Mouse (Mus musculus) kidney, postnatal 36 days (tissue): ENCODE results near the gene Zfhx3.
A peak's percentile ranks its signal among the peaks of the same experiment; 100 is the strongest.

Experiments used
- DNase-seq, 2 experiments: peaks; one replicate each; pipeline ENCODE4 v3.0.0; 2021 to 2022; ENCODE audit warnings: mixed read lengths in 2 of 2

The Zfhx3 gene

DNA sequence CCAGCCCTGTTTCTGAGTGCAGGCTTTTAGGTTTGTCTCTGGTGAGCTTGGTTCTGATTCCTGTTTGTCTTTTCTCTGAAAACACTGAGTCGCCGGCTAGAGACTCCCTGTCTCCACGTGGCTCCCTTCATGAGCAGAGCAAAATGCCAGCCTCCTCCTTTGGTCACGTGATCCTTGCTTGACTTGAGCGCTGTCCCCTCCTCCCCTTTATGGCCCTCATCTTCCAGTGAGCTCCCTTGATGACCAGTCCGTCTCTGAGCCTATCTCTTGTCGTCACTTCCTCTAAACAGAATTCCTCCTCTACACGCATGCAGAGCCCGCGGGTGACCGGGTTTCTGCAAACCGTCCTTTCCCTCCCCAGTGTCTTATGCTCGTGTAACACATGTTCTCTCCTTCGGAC, 958.8 kb downstream of the Zfhx3 start:
- DNase-seq, result no peak

DNA sequence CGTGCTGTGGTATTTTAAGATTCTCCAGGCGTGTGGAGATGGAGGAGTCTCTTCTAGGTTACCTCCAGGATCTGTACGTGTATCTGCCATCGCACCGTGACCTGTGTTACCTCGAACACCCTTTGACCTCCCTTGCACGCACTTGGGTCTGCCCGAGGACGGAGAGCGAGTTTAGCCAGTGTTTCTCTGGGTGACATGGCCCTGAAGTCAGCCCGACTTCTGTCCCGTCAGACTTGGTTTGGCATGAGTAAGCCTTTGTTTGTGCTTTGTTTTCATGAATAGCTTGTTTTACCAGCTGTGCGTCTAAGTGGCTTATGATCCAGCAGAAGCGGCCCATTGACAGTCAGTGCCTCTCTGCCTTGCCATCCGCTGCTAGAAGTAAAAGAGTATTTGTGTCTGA, 961.1 kb downstream of the Zfhx3 start:
- no peak for DNase-seq

DNA sequence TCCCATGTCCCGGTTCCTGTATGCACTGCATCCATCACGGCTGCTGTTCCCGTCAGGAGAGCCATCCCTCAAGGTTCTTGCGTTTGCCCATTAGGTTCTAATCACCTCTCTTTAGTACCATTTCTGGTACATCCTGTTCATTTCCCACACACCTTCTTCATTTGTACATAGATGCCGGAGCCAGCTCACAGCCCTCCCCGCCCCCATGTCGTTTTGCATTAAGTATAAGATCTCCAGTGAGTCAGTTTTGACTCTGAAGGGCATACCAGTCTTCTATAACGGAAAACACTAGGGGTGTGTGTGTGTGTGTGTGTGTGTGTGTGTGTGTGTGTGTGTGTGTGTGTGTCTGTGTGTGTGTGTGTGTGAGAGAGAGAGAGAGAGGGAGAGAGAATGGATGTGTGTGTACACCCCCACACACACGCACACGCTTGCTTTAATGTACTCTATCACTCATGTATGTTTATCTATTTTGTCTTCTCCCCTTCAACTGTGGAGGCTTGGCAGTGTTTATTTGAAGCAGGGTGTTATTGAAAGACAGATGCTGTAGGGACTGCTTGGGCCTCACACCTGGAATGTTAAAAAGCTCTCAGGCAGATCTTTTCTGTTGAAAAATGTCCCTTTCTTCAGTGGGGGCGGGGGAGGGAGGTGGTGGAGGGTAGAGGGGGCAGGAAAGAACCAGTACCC, 962.0 kb downstream of the Zfhx3 start:
- no peak for DNase-seq

DNA sequence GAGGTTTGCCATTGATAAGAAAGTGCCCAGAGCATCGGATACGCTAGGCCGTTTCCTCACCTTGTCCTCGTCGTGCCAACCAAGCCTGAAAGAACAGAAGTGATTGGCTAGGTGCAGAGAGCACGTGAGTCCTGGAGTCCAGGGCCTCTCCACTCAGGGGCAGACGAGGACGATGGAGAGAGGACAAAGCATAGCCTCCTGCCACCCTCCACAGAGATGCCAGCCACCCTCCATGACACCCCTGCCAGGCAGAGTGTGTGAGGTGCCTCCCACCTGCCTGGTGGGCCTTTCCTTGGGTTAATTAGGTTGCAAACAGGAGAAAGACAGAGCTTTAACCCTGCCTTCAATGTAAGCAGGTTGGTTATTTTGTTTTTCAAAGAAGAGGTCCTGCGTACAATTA, 965.6 kb downstream of the Zfhx3 start:
- DNase-seq, result no peak

DNA sequence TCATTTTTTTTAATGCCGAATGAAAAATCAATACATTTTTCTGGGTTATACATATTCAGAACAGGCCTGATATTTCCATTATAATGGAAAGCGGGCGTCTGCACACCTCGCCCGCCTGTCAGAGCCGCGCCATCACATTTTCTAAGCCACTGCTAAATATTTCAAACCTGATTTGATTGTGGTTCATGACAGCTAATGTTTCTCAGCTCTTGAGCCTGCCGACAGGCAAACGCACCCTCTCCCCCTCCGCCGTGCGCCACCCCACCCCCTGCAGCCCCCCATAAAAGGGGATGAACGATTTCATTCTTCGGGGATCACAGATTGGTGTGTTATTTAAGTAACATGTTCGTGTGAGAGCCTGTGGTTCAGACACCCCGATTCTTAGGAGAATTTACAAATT, 966.1 kb downstream of the Zfhx3 start:
- no peak for DNase-seq

DNA sequence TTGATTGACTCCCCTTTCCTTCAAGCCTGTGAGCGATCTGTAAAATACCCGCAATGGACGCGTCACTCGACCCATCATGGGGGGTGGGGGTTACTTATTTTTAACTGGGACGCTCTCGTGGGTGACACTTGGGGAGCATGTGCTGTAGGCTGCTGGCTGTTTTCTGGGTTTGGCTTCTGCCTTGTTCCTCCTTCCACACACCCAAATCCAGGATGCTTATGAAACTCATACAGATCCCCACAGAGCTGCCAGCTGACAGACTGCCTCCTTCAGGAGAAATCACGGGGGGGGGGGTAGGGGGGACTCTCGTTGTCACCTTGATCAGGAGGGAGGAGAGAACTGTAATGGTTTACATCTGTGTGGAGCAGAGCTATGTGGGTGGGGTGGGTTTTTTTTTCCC, 966.6 kb downstream of the Zfhx3 start:
- no peak for DNase-seq

DNA sequence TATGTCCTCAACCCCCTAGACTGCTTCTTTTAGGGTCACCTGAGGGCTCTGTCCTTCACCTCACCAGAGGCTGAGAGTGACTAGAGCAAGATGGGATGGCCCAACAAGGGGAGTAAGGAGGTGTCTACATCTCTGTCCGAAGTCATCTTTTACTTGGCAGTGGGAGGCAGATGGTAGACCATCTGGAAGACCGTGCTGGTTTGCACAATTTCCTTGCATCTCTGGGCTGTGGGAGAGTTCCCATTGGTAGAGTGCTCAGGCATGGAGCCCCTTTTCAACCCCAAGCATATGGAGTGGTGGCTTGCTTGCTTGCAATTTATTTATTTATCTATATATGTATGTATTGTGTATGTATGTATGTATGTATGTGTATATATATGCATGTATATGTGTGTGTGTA, 967.0 kb downstream of the Zfhx3 start:
- no peak for DNase-seq

DNA sequence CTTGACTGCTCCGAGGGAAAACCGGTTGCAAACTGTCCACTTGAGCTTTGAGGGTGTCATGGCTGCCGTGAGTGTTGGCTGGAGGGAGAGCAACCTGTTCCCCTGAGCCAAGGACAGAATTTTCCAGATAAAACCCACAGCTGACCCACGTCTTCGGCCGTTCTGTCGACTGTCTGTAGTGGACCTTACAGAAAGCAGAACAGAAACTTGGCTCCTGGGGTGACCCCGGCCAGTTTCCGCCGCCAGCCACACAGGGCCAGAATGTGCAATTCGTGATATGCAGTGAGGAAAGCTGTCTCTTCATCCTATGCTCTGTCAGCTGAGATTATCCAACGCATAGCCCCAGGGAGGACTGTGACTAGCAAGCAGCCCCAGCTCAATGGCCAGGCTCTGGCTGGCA, 968.4 kb downstream of the Zfhx3 start:
- DNase-seq, result peak in 1 of 2 experiments; percentile 19

DNA sequence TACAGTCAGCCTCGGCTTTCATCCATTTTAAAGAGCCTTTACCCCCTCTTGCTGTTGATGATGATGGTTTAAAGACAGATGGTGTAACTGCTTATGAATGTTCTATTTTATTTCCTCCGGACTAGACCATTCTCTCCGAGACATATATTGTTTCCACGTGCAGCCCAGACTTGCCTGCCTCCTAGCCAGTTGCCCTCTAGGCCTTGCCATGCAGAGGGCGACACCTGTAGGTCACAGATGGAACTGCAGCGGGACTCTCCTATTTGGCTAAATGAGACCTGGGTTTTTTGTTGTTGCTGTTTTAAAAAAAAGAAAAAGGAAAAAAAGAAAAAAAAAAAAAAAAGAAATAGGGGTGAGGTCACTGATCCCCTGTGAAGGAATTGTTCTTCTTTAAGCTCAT, 969.1 kb downstream of the Zfhx3 start:
- peak; percentile 86 to 94 for DNase-seq

DNA sequence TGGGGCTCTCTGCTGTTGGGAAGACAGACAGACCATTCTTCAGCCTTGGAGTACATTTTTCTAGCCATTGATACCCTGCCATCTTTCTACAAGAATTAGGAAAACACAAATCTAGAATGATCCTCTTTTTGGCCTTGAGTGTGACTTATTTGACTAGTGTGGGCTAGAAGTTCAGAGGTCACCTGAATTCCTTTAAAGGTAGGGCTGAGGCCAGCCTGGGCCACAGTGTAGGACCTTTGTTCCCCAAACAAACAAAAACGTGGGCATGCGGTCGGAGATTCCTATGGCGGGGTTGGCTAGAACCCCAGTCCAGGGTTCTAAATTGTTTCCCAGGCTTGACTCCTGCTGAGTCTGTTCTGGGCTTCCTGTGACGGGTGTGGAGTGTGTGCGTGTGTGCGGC, 970.6 kb downstream of the Zfhx3 start:
- DNase-seq, result no peak

DNA sequence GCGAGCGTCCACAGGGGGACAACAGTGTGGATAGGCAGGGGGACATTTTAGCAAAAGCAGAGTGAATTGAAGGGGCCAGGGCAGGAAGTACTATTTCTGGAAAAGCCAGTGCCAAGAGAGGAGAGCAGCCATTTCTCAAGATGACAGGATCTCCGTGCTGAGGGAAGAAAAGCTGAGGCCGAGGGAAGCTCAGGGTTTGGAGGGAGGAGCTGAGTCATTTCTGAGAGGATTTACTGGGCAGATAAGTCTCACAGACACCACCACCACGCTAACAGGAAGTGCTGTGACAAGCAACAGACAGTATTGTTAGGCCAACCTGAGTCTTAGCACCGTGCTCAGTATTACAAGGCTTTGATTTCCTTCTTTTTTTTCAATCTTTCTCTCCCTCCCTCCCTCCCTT, 973.0 kb downstream of the Zfhx3 start:
- DNase-seq, result peak; percentile 30 to 55

DNA sequence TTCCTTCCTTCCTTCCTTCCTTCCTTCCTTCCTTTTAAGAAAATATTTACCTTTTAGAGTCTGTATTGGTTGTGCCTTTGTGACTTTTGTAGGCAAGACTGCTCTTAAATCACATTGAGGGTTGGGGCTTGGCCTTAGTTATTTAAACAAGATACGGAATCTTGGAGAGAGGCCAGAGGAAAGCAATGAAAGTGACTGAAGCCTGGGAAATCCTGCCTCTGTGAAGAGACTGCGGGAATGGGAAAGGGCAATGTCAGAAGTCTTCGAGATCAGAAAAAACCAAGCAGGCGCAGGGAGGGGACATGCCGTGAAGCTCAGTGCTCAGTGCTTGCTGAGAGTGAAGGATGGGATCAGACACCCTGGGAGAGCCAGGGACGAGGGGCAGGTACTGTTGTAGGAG, 973.4 kb downstream of the Zfhx3 start:
- DNase-seq, result peak; percentile 15 to 66

DNA sequence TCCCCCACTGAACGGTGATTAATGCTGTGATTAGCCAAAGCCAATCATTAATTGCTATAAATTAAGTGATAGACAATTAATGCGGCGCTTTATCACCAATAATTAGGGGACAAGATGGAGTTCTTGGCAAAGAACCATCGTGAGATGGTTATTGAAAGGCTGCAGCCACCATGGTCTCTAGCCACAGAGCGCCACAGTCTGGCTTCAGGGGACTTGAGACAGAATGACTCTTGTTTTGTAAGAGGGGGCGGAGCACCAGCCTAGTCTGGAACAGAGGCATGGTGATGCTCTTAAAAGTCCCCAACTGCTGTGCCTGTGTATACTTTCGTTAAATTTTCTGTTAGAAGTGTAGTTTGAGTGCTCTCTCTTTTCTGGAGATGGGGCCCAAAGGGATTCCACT, 977.7 kb downstream of the Zfhx3 start:
- DNase-seq, result no peak

DNA sequence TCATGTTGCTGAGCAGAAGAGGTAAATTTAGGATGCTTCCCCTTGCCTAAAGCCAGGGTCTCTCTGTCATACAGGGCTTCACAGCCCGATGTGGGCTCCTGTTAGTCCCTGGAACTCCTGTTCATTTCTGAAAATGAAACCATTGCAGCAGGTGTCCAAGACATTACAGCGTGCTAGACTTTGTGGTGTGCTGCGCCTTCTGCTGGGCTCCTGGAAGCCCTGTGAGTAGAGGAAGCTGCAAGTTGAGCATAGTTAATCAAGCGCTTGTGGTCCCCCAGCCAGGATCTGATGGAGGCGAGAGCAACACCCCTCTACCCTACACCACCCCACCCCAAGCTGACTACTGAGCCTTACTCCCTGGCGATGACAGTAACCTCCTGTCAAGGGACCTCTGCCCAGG, 980.7 kb downstream of the Zfhx3 start:
- DNase-seq, result no peak

DNA sequence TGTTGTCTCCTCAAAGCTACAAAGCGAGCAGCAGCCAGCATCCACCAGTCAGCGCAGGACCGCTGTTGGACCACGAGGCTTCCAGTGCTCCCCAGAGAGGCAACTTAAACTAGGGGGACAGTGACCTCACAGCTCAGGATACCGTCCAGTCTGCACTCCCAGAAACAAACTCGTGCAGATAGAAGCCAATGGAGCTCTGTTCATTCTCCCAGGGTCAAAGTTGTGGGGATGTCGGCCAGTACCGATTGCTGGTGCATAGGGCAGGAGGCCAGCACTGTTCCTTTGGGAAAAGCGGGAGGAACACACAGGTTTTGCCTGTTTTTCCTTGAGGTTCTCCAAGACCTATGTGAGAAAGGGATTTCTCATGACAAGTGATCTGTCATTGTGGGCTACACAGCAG, 982.1 kb downstream of the Zfhx3 start:
- no peak for DNase-seq

DNA sequence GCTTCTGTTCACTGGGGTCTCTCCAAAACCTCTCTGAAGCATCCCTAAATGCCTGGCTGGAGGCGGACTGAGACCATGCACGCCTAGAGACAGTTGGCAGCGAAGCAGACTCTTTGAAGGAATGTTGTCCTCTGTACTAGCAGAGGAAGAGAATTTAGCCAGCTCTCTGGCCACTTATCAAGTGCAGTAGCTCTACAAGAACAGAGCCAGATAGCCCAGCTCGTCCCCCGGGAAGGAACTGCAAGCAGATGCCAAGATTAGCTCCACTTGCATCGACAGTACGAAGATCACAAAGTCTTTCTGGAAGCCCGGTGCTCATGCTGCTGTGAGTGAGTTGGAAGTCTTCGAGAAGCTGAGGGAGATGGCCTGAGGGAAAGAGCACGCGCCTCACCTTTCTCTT, 983.7 kb downstream of the Zfhx3 start:
- DNase-seq, result peak in 1 of 2 experiments; percentile 10

DNA sequence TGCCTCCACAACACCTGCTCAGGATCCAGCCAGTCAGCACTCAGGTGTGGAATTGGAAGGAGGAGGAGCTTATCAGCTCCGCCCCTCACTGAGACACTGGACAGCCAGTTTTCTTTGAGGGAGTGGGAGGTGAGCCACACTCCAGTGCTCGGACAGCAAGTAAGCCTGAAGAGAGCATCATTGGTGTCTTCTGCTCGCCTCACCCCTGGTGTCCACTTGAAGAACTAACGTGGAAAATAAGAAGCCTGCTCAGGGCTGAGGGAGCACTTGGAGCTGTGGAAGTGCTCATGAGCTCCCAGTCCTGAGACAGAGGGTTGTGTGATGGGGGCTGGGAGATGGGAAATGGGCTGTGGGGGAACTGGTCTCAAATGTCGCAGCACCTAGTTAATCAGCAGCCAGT, 988.2 kb downstream of the Zfhx3 start:
- DNase-seq, result no peak

DNA sequence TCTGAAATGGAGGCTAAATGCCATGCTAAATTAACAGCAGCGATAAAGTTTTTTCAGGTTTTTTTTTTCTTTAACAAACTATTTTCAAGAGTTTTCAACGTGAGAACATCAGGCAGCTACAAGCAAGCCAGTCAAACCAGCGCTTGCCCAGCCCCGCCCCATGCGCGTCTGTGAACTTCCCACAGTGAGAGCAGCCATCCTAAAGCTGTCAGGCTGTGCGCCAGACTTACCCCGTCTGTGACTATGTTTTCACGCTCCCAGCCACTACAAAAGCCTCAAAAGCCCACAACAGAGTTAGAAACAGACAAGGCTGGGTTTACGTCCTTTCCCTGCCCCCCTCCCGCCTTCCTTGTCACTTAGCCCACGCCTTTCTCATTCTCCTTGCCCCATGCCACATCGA, 989.4 kb downstream of the Zfhx3 start:
- DNase-seq, result peak in 1 of 2 experiments; percentile 50

DNA sequence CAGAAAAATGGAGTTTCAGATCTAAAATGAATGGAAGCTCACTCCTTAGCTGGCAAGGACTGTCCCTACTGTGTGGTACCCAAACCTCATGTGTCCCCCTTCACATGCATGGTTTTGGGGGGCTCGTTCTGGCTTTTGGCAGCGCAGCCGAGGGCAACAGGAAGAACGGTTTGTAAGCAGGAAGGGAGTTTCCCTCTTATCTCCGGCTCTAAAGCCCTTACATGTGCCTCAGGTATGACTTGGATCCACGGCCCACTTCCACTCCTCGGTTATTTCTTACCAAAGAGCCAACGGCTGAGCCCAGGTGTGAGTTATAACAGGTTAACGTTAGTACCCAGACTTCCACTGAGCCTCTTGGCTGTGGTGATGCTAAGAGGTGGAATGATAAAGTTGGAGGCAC, 990.3 kb downstream of the Zfhx3 start:
- no peak for DNase-seq

DNA sequence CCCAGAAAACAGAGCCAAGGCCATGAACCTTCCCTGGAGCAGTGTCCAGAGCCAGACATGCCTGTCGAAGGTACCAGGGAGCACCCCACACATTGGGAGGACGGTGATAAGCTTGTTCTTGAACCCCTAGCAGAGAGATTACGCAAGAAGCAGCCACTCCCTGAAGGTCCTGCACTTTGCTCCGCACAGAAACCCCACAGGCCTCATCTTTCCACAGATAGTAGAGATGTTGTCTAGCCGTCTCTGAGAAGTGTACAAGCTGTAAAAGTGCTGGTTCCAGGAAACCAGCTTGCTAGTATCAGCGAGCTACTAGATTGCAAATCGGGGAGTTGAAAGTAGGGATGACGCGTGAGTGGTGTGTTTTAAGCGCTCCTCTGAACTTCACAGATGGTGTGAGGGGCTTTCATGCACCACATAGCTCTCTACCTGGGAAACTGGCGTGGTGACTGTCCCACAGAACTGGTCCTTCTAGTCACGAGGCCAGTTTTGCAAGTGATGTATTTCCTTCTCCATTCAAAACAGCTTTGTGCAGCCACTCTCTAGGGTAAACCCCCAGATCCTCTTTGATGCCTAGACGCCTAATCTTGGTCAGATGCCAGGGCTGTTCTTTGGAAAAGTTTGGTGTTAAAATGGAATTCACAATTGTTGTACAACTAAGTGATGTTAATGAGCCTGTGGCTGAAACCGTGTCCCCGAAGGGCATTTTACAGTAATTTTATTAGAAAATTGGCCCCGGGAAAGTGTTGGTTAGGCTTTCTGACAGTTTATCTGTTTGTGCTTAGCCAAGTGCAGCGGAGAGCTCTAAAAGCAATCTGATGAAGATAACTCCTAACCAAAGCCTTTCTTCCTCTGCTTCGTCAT, 993.6 kb downstream of the Zfhx3 start:
- no peak for DNase-seq

DNA sequence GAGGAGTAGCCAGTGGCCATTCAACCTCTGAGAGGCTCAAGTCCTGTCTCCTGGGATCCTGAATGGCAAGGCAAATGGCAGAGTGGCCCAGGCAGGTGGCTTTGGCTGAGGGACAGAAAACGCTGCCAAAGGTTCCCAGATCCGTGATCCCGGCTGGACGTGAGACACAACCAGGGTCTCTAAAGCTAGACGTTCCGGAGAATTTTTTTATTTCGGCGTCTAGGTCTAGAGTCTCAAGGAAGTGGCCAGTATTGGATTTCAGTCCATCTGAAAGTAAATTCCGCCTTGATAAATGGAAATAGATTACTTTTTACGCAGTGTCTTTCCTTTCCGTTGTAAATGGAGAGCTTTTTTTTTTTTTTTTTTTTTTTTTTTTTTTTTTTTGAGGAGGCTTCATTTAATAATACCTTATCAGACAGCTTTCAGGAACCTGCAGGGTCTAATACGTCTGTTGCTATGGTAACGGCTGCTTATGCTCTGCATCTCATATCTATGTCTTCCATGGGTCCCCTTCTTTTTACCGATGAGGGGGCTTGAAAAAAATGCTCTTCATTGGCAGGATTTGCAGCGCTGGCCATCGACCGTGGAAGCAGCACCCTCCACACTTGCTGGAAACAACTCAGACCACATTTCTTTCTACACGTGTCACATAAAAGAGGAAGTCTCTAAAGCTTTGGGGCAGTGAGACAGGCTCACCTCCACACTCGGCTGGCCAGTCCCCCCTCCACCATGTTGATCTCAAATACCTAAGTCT, 994.4 kb downstream of the Zfhx3 start:
- no peak for DNase-seq

DNA sequence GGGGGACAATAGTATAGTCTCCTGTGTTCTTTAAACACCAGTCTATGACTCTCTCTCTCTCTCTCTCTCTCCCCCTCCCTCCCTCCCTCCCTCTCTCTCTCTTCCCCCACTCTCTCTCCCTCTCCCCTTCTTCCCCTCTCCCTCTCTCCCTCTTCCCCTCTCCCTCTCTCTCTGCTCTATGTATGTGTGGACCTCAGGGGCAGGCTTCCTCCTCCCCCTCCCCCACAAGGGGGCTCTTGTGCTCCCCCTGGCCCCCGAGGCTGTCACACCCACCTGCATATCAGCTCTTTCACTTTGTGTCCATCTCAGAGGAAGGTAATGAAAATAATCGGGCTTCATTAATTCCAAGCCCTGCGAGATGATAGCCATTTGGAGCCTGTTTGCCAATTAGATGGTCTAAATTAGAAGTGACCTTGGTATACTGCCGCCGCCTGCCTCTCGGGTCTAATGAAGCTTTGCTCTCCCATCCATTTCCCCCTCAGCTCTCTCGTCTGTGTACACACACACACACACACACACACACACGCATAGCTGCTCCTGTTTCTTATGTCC, 995.5 kb downstream of the Zfhx3 start:
- no peak for DNase-seq

DNA sequence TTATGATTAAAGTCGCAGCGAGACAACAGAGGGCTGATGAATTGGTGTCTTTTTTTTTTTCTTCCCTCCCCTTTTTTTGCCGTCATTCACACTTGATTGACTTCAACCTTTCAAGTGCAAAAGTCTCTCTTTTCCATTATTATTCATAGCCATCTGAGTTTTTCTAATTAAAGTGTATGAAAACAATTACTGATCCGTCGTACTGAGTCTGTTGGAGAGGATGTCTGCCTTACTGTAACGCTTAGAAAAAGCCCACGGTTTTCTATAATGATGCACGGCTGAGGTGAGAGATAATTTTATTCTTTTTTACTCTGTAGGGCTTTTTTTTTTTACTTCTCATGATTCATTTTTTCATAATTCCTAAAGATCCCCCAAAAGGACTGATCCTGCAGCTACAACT, 1000.2 kb downstream of the Zfhx3 start:
- DNase-seq, result no peak
